Mouse (Mus musculus) forebrain, embryonic 16.5 days (tissue): ENCODE measurements around the gene Tescl. TPM values are rescaled to one million over a fixed set of nuclear protein-coding genes. Genes with fewer than 3 reads are reported as not detected.

Experiments used
- ATAC-seq: fragments of 200-750 bp; cut with Nextera tagmentation; 2 replicates; pipeline ENCODE4 v1.8.0; 2017; ENCODE audit warnings: mild to moderate bottlenecking, moderate library complexity
- H3K27ac ChIP-seq: fragments of 300-500 bp; sonication (generic); 2 replicates; pipeline ENCODE4 v1.5.1; 2014; ENCODE audit warnings: low read length, control low read depth
- H3K27me3 ChIP-seq: fragments of 300-500 bp; sonication (generic); replicated peaks from 2 replicates; pipeline ENCODE4 v1.6.1; 2014; ENCODE audit warnings: low read length; ENCODE audit not compliant: control insufficient read depth, insufficient read depth
- H3K36me3 ChIP-seq: fragments of 300-500 bp; sonication (generic); 2 replicates; pipeline ENCODE4 v1.6.1; 2014; ENCODE audit not compliant: control insufficient read depth, insufficient read depth
- H3K4me1 ChIP-seq: fragments of 300-500 bp; sonication (generic); replicated peaks from 2 replicates; pipeline ENCODE4 v1.6.1; 2014; ENCODE audit warnings: low read length; ENCODE audit not compliant: control insufficient read depth, insufficient read depth
- H3K4me2 ChIP-seq: fragments of 300-500 bp; sonication (generic); 2 replicates; pipeline ENCODE4 v1.6.1; 2014; ENCODE audit warnings: mild to moderate bottlenecking, low read length, control low read depth
- H3K4me3 ChIP-seq: fragments of 300-500 bp; sonication (generic); replicated peaks from 2 replicates; pipeline ENCODE4 v1.5.1; 2014; ENCODE audit warnings: mild to moderate bottlenecking, low read length, control low read depth
- H3K9ac ChIP-seq: fragments of 300-500 bp; sonication (generic); replicated peaks from 2 replicates; pipeline ENCODE4 v1.6.1; 2014; ENCODE audit warnings: low read depth, low read length, control low read depth
- H3K9me3 ChIP-seq: fragments of 300-500 bp; sonication (generic); 2 replicates; pipeline ENCODE4 v1.6.1; 2016; ENCODE audit warnings: low read length; ENCODE audit not compliant: control insufficient read depth
- whole genome bisulfite sequencing: fragments of 180-500 bp; shearing (Covaris S2); extraction: QIAGEN DNeasy Blood & Tissue Kit; methylation state at CpG from one replicate; pipeline ENCODE4 v1.1.7; 2014; 5-methylcytosine and 5-hydroxymethylcytosine counted together
- polyA plus RNA-seq: library from polyadenylated mRNA; unstranded; fragments of >200 nt; fragmentation: Nextera tagmentation; extraction: Ambion mirVana; gene quantifications from 2 replicates; pipeline ENCODE4 v1.2.1, GENCODE M21; 2015

The Tescl gene
- polyA plus RNA-seq, 1 experiment from 2014 or later, result not detected

- WGBS, result 76% methylated on average over 4 of the region's 4 CpGs
- H3K36me3 ChIP-seq, result no peaks in the 10 kb centered on the region
- no peak overlapping the region for H3K4me3 ChIP-seq
- H3K9me3 ChIP-seq, result no peaks in the 10 kb centered on the region
- ATAC-seq, result no peak
- peaks cover 5% of the 10 kb centered on the region; the same call in 1 of the 2 replicates for H3K27me3 ChIP-seq
- H3K9ac ChIP-seq, result no peak overlapping the region
- no peak overlapping the region for H3K4me2 ChIP-seq
- H3K27ac ChIP-seq, result no peak overlapping the region
- H3K4me1 ChIP-seq, result peaks cover 14% of the 10 kb centered on the region
These were observed 39.0 kb upstream of the Tescl start for GRCm38 (mm10) chr7:24372786-24373185.

DNA sequence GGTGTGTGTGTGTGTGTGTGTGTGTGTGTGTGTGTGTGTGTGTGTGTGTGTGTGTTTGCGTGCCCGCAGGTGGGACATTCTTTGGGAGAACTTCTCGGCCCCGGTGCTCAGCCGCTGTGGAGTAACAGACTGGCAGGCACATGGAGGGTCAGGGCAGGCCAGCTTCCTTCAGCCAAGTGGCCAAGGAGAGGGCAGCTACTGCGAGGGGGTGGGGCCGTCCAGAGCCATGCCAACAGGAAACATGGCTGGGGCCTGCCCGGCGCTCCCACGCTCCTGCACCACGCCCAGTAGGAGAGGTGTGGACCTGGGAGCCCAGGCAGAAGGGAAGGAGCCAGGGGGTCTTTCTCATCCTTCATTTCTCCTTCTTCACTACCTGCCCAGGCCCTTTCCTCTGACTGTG, 38.6 kb upstream of the Tescl start:
- WGBS, result 86% methylated on average over 10 of the region's 11 CpGs
- Histone ChIP-seq H3K27ac (no peak overlapping the region), H3K9ac (no peak overlapping the region)

DNA sequence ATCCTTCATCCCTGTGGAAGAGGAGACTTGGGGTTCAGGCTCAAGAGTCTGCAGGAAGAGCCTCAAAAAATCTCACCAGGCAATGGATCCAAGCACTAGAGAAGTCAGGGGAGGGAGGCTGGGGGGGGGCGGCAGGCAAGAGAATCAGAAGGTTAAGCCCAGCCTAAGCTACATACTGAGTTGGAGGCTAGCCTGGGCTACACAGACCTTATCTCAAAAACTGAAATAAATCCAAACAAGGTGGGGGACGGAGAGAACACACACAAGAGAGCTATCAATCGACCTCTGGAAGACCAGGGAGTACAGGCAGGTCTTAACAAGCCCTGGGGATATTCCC, 38.0 kb upstream of the Tescl start:
- Histone ChIP-seq H3K4me2 (no peak overlapping the region), H3K27ac (no peak overlapping the region), H3K4me1 (peaks cover 7% of the 10 kb centered on the region), H3K4me3 (no peak overlapping the region), H3K9me3 (no peaks in the 10 kb centered on the region), H3K27me3 (no peaks in the 10 kb centered on the region; the same call in 1 of the 2 replicates), H3K9ac (no peak overlapping the region), H3K36me3 (no peaks in the 10 kb centered on the region)
- ATAC-seq, result no peak
- WGBS, result 64% methylated on average over 3 of the region's 3 CpGs

More for the DNA sequence above, 38.6 kb upstream of the Tescl start:
- H3K27me3 ChIP-seq, result peaks cover 3% of the 10 kb centered on the region; the same call in 1 of the 2 replicates
- no peak overlapping the region for H3K4me2 ChIP-seq
- H3K9me3 ChIP-seq, result no peaks in the 10 kb centered on the region
- no peak overlapping the region for H3K4me3 ChIP-seq
- H3K36me3 ChIP-seq, result no peaks in the 10 kb centered on the region
- no peak for ATAC-seq
- peaks cover 12% of the 10 kb centered on the region for H3K4me1 ChIP-seq

- 90% methylated on average over 7 of the region's 7 CpGs for WGBS
- ATAC-seq, result no peak
- no peaks in the 10 kb centered on the region for H3K36me3 ChIP-seq
- no peak overlapping the region for H3K9ac ChIP-seq
- no peaks in the 10 kb centered on the region for H3K9me3 ChIP-seq
- no peak overlapping the region for H3K27ac ChIP-seq
- H3K4me2 ChIP-seq, result no peak overlapping the region
- H3K27me3 ChIP-seq, result no peaks in the 10 kb centered on the region
- no peak overlapping the region for H3K4me3 ChIP-seq
- peaks cover 7% of the 10 kb centered on the region for H3K4me1 ChIP-seq
These were observed 37.5 kb upstream of the Tescl start for GRCm38 (mm10) chr7:24371012-24371808.

DNA sequence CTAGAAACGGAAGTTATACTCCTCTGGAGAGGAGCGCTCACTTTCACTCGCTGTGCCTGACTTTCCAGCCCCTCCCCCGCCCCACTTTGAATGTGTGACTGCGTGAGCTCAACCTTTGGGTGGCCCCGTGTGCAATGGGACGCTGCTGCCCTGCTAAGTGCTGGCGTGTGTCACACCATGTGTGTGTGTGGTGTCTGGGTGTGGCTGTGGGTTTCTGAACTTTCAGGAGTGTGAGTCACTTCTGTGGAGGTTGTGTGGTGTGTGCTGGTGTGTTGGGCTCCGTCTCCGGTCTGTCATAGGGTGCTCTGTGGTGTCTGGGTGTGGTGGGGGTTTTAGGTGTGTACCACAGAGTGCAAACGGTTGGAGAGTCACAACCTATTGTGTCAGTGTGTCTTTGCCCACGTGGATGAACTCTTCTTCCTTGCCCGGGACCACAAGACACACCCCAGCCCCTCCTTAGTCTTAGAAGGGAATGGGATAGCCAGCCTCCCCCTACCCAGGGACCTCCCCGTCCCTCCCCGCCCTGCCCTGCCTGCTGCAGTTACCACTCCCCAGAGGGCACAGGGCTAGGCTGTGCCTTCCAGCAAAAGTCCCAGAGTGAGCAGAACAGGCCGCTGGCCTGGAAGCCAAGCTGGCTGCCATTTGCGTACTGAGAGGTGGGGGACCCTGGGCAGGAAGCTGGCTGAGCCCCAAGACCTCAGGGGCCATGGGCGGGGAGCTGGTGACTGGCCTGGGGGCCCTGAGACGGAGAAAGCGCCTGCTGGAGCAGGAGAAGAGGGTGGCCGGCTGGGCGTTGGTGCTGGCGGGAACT, 36.2 kb upstream of the Tescl start, which contains the start of gene Kcnn4:
Gene Kcnn4, plus strand, starts transcription at position 533 of the 811 bp plus-strand sequence.
- WGBS, result 43% methylated on average over 23 of the region's 23 CpGs
- no peak within 1 kb of the TSS for H3K4me2 ChIP-seq
- H3K9ac ChIP-seq, result no peak within 1 kb of the TSS
- H3K27me3 ChIP-seq, result no peaks in the 10 kb centered on the region
- H3K4me3 ChIP-seq, result no peak within 1 kb of the TSS
- no peaks in the 10 kb centered on the region for H3K36me3 ChIP-seq
- peaks cover 8% of the 10 kb centered on the region for H3K4me1 ChIP-seq
- no peak for ATAC-seq
- no peak within 1 kb of the TSS for H3K27ac ChIP-seq
- H3K9me3 ChIP-seq, result no peaks in the 10 kb centered on the region

- no peaks in the 10 kb centered on the region for H3K9me3 ChIP-seq
- no peak for ATAC-seq
- no peak overlapping the region for H3K4me2 ChIP-seq
- H3K27me3 ChIP-seq, result no peaks in the 10 kb centered on the region
- H3K27ac ChIP-seq, result no peak overlapping the region
- no peak overlapping the region for H3K9ac ChIP-seq
- WGBS, result 89% methylated on average over 7 of the region's 7 CpGs
- H3K4me3 ChIP-seq, result no peak overlapping the region
- no peaks in the 10 kb centered on the region for H3K36me3 ChIP-seq
- peaks cover 9% of the 10 kb centered on the region for H3K4me1 ChIP-seq
These were observed 35.2 kb upstream of the Tescl start for GRCm38 (mm10) chr7:24368946-24369345.

DNA sequence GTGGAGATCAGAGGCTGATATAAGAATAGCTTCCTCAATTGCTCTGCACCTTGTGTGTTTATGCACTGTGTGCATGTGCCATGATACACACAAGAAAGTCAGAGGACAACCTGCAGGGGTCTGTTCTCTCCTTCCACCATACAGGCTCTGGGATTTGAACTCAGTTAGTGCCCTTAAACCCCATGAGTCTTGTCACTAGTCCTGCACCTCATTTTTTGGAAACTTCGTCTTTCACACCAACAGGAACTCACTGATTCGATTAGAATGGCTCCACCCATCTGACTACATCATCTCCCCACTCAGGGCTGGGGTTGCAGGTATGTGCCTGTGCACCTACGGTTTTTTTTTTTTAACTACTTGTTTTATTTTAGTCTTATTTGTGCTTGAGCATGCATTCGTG, 34.5 kb upstream of the Tescl start:
- H3K27ac ChIP-seq, result no peak overlapping the region
- 71% methylated on average over 4 of the region's 4 CpGs for WGBS
- H3K27me3 ChIP-seq, result no peaks in the 10 kb centered on the region
- H3K9me3 ChIP-seq, result no peaks in the 10 kb centered on the region
- H3K4me3 ChIP-seq, result no peak overlapping the region
- ATAC-seq, result no peak
- H3K4me1 ChIP-seq, result peaks cover 3% of the 10 kb centered on the region; the same call in 1 of the 2 replicates
- no peaks in the 10 kb centered on the region for H3K36me3 ChIP-seq
- no peak overlapping the region for H3K9ac ChIP-seq
- H3K4me2 ChIP-seq, result no peak overlapping the region

- Histone ChIP-seq H3K36me3 (no peaks in the 10 kb centered on the region), H3K4me2 (no peak overlapping the region), H3K27me3 (no peaks in the 10 kb centered on the region), H3K27ac (no peak overlapping the region), H3K9ac (no peak overlapping the region), H3K9me3 (no peaks in the 10 kb centered on the region), H3K4me3 (no peak overlapping the region), H3K4me1 (0 out of 2 replicates have a peak, but pooled peaks cover 3% of the 10 kb centered on the region)
- ATAC-seq, result no peak
- 83% methylated on average over 15 of the region's 15 CpGs for WGBS
These were observed 33.2 kb upstream of the Tescl start for GRCm38 (mm10) chr7:24366716-24367632.
